Mouse (Mus musculus) testis, postnatal 10 days (tissue): Measurements from ENCODE around the gene Il18.
A peak's percentile ranks its signal among the peaks of the same experiment; 100 is the strongest.

Source experiments
- DNase-seq: peaks from one replicate; pipeline ENCODE4 v3.0.0; 2021; ENCODE audit warnings: low spot score

Gene Il18

DNA sequence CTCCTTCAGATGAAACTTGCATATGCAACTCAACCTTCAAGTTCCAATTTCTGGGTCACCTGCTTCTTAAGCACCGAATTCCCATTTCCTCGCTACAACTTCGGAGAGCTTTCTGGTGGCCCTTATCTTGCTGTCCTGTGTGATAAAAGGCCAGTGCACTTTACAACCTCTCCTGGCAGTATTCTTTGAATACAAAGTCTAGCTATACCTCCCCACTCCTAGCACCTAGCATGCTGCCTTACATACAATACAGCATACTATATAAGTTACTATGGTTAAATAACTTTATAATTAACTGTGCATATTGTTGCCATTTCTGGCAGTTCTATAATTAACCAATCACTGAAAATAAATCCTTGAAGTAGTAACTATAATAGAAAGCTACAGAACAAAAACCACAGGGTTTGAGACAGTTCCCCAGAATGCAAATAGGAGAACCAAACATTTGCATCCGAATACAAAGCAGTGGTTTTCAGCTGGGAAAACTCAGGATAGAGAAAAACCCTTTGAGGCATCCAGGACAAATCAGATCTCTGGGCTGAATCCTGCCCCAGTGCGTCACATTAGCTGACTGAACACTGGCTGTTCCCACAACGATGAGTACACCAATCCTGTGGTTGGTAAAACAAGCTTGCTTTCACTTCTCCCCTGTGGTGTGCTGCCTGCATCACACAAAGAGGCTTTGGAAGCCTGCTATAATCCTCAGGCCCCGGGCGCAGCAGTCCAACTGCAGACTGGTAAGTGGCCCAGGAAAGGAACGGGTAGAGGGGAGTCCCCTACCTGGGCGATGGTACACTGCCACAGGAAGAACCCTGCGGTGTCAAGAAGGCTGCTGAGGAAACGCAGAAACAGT lies at the start of gene Il18:
Gene Il18 (plus strand): TSS at position 587 of the 853 bp plus-strand sequence.
- DNase-seq, result no peak

DNA sequence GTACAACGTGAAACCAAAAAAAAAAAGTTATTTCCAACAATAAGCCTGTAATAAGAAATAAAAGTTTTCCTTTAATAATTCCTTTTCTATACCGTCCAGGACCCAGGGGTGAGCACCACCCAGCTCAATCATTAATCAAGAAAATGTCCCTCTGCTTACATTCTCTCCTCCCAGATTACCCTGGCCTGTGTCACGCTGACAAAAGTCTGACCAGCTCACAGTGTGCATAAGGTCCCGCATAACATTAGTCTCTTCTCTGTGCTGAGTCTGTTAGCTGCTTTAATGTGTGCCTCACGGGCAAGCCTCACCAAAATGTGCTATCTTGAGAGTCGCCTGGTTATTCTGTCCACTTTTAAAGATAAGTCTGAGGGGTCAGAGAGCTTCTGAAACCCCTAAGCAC lies 49.2 kb upstream of the Il18 start:
- DNase-seq, result no peak

DNA sequence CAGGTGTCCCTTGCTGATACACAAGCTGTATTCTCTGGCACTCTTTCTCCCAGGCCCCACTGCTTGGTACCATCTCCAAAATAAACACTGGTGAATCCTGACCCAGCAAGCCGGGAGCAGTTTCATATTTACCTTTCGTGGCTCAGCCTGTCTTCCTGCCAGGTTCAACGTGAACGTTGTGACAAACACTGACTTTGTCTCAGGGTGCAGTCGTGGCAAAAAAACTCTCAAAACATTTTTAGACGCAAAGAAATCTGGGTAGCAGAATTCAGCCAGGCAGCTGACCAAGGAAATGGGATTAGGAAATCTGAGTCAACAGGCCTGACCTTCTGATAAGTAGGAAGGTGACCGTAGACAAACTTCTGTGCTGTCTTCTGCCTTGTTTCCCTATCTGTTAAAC lies 47.1 kb upstream of the Il18 start:
- DNase-seq, result no peak

DNA sequence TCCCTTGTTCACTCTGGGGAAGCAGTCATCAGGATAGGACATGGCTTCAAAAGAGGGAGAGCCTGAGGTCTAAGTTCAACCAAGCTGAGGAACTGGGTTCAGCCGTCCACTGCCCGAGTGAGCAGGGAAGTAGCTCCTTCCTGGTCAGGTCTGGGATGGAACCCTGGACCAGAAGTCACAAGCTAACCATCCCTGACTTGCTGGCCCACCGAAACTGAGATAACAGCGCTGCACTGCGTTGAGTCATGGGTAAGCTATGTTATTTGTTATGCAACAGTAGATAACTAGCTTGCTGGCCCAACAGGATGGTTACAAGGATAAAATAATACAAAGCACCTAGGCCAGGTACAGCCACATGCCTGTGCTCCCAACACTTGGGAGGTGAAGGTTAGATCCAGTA lies 39.2 kb upstream of the Il18 start:
- no peak for DNase-seq

DNA sequence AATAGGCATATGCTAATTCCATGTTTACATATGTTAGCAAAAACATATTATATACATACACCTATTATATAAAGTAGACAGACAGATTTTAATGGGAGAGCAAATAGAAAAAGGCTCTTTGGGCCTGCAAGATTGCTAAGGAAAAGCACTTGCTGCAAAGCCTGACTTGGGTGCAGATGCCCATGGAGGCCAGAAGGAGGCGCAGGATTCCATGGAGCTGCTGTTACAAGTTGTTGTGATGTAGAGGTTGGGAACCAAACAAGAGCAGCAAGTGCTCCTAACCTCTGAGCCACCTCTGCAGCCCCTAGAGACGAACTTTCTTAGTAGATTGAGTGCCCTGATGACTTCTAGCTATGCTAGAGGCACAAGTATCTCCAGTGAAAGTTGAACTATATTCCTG lies 35.8 kb upstream of the Il18 start:
- DNase-seq, result peak; percentile 47

DNA sequence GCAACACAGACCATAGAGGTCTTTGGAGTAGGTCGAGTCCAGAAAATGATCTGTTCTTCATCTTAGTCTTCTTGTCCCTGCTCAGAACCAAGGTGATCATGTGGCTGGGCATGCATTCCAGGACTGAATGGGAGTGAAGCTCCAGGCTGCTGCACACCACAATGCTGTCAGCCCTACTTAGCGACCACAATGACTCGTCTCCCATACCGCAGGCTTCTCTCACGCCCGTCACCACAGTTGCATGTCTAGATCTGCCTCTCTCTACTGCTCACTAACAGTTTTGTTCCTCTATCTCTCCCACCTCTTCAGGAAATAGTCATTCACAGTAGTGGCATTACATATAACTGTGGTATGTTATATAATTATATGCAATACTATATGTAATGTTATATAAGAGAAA lies 33.9 kb upstream of the Il18 start:
- DNase-seq, result no peak

DNA sequence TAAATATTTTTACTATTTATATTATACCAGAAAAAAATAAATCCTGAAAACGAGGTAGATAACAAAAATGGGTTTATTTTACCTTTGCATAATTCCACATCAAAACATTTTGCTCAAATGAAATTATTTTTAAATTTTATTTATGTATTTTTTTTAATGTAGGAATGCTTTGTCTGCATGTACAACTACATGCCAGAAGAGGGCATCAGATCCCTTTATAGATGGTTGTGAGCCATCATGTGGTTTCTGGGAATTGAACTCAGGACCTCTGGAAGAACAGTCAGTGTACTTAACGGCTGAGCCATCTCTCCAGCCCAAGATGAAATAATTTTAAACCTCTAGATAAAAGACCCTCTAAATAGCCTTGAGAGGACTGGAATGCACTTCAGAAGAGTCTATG lies 33.1 kb upstream of the Il18 start:
- DNase-seq, result no peak

DNA sequence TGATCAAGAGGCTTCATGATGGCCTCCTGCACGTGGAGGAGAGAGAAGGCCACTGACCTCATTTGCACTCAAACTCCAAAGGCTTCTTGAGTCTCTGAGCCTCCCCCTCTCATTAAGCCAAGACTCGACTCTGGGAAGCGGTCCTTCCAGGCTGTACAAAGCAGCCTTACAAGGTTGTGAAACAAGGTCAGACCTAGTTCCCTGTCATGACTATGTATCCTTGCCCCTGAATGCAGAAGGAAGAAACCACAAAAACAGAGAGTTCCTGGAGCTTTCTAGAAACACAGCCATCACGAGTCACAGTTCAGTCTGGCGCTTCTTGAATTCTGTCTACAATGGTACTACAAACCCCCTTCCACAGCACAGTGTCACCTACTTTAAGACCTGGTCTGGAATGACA lies 32.1 kb upstream of the Il18 start:
- DNase-seq, result peak; percentile 30

DNA sequence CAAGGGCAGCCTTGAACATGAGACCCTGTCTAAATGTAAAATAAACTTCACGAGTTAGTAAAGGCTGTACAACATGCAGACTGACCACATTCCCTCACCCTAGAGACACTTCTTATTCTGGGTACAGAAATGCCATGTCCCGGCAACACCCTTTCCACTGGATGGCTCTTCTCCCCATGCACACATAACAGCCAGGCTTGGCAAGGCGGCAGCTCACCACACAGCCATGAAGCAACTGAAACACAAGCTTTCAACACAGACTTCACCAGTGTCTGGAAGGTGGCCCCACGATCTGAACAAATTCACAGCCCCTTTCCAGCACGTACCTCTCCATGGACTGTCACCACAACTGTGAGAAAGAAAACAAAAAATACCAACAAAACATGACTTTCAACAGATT lies 29.7 kb upstream of the Il18 start:
- peak; percentile 33 for DNase-seq

DNA sequence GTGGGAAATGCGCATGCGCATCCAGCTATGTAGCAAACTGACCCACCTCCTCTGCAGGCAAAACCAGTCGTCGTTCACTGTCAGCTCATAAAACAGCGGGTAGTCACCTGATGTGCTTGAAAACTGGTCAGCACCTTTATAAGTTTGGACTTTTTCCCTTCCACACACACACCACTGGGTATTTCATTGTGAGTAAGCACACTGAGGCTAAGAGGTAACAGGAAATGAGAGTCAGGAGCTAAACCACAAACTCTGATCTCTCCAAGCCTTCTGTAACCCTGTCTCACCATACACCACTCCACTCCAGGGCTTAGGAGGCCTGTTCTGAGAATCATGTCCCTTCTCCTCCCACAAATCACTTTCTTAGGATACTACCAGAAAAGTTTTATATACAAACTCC lies 29.0 kb upstream of the Il18 start:
- no peak for DNase-seq

DNA sequence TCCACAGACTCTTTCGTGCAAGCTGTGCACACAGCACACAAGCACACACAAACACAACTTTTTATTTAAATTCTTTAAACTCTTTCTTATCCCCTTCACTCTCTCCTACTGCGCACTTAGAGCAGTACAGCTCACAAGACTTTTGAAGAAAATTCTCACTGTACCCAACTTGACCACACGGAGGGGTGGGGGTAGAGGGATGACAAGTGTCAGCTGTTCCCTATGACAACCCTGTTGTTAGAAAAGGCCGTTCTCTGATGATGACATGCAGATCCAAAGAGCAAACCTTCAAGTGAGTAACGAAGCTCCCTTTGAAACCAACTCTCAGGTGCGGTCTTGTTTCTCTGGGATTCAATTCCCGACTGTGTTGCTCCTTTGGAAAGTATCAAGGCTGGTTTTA lies 26.8 kb upstream of the Il18 start:
- DNase-seq, result no peak

DNA sequence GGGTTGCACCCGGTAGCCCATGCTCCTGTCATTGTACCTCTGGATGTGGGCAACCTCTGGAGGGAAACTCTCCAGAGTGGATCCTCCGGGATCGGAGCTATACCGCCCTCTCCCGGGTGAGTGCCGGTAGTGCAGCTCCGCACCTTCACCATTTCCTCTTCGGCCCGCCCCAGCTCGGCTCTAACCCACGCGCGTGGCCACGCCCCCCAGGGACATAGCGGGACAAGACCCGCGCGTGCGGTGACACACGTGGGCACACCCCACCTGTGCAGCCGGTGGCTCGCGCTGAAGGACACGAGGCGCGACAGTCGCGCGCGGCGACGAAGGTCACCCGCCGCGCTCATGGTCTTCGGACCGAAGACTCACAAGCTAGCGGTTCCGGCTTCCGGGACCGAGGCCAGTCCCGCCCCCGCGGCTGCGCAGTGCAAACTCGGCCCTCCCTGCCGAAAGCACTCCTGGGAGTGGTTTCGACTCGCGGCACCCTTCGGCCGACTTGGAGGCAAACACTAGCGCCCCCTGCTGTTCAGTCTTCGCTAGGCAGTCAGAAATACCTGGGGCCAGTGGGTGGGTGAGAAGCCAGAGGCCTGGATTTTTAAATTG lies 26.2 kb upstream of the Il18 start, which contains the start of gene Pts:
Gene Pts (minus strand): TSS at position 432 of the 600 bp plus-strand sequence.
- peak; percentile 98 for DNase-seq

DNA sequence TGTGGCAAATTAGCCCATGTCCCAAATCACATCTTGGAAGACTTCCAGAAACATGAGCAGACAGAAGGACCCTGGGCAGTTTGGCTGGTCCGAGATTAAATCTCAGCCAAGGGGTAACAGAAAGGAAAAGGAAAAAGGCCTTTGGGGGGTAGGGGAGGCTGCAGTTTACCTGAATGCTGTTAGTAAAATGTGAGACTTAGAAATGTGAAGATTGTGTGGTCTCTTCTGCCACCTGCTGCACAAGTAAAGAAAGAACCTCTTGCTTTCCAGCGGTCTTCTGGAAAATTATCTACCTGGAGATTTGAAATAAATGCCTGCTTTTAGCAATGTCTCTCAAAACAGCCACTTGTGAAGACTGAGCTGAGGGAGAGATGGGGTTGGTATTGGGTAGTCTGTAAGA lies 23.7 kb upstream of the Il18 start:
- no peak for DNase-seq

DNA sequence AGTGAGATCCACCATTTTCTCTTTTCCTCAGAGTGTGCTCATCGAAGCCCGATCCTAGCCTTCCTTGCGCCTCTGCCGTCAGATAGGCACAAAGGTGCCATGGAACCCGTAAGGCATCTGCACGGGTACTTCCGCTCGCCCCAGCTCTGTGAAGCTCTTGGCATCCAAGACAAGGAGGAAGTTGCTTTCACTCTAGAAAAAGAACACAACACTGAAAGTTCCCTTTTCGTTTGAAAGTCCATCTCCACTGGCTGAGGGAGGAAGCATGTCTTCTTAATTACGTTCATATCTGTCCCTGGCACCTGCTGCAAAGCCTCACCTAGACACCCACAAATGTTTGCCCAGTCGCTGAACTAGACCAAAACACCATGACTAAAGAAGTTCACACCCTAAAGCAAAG lies 21.3 kb upstream of the Il18 start:
- no peak for DNase-seq

DNA sequence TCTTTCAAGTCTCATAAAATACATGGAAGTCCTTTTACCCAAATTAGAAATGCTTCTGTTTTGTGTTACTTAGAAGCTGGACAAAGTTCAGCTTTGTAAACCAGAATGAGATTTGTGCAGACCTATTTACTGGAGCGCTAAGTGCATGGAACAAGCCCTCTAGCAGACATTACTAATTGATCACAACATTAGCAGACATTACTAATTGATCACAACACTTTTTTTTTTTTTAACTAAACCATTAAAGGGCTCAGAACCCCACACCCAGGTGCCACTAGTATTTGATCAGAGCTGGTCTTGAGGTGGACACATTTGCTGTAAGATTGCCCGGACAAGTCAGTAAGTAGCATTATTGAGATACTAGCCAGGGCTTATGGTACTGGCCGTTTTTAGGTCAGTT lies 20.8 kb upstream of the Il18 start:
- no peak for DNase-seq

DNA sequence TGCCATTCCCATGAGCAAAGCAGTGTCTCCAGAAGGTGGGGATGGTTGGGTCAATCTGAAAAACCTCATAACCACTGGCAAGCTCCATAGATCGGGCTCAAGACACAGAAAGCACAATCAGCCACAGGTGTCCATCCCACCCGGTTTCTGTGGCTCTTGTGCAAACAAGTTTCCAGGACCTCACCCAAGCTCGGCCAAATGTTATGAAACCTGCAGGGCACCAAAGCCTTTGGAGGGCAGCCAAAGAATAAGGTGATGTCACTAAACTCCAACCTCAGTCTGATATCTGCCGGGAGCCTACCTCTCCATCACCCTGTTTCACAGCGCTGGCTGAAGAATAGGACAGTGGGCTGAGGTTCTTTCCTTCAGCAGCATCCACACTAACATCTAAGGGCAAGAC lies 18.7 kb upstream of the Il18 start:
- peak; percentile 33 for DNase-seq

DNA sequence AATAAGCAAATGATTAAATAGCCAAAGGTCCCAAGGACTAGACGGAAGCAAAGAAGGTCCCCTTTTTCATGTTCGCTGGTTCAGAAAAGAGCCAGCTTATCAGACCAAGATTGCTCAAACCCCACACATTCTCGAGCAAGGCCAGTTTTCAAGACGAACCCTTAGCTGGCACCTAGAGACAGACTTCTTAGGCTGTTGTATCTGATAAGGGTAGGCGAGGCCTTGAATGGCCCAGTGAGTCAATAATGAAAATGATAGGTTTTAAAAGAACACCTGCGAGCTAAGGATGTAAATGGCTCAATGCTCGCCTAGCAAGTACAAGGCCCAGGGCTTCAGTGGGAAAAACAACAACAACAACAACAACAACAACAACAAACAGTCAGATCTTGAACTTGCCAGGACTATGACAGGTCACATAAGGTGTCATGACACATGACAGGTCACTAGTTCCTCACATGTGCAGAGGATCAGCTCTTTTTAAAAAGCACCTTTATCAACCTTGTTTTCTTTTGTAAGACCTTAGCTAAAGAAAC lies 18.0 kb upstream of the Il18 start:
- no peak for DNase-seq

DNA sequence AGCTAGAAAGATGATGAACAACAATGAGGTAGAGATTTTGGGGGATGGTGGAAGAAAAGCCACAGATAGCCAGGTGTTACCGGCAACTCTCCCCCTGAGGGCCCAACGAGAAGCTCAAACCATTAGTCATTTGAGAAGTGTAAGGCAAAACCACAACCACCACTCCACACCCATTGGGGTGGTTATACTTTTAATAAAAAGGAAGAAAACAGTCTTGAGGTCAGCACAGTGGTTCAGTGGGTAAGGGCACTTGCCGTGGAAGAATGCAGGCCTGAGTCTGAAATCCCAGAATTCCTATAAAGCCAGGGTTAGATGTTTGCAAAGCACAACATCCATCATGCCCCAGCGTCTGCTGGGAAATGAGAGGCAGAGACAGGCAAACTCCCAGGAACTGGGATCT lies 17.3 kb upstream of the Il18 start:
- no peak for DNase-seq

DNA sequence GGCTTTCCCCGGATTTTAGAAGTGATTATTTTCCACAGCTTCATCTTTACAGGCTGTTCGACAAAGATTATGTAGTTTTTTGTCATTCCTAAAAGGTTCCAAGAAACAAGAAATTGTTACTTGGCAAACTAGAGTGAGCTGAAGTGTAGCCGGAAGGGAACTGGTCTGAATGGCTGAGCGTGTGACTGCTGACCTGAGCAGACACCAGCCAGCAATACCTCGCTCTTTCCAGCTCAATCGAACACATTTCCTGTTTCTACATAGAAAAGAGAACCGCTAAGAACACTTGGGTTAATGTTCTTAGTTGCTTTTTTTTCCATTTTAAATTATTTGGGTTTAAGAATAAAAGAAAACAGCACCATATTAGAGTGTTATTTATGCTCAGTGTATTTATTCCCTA lies 14.5 kb upstream of the Il18 start:
- no peak for DNase-seq

DNA sequence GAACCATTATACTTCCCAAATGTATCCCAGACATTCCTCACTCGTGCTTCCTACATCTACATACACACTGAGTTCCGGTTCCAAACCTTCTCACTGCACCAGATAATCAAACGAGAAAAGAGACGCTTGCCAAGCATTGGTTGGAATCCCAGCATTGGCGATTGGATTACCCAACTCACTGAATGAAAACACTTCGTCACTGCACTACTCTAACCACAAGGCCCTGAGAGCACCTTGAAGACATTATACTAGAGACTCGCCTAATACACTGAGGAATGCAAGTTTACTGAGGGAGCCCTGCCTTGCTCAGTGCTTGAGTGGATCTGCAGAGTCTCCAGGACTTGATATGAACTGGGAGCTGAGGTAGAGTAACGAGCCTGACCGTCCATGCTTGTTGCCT lies 12.2 kb upstream of the Il18 start:
- no peak for DNase-seq

DNA sequence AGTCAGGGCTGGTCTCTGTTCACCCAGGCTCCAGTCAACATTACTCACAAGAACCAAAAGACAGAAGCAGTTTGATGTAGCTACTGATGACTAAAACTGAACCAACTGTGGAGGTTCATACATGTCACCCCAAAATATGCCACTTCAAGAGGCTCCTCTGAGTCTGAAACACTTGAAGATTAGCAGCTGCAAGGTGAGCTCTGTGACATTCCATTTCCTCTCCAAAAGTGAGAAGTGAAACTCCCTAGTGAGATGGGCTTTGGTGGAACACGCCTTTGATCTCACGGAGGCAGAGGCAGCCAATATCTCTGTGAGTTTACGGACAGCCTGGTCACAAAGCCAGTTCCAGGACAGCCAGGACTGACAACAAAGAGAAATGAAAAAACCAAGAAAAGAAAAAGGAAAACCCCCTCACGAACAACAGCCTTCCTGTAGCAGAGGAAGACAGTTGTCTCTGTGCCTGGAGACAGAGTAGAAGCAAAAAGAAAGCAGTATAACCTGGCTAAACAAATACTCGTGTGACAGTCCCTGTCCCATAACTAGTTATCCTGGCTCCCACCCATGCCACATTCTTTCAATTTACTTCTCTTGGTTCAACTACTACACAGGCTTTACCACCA lies 6.7 kb upstream of the Il18 start:
- no peak for DNase-seq

DNA sequence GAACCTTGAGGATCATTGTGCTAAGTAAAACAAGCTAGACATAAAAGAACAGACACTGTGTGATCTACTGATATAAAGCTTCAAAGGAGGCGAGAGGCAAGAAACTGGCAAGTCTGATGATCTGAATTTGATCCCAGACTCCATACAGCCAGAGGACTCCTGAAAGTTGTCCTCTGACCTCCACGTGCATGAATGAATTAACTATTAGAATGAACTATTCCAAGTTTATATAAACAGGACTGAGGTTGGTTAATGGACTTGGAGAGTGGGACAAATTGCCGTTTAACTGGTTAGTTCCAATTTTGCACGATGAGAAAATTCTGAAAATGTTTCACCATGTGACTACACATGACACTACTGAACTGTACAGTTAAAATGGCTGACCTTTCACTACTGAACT lies 5.7 kb upstream of the Il18 start:
- no peak for DNase-seq

DNA sequence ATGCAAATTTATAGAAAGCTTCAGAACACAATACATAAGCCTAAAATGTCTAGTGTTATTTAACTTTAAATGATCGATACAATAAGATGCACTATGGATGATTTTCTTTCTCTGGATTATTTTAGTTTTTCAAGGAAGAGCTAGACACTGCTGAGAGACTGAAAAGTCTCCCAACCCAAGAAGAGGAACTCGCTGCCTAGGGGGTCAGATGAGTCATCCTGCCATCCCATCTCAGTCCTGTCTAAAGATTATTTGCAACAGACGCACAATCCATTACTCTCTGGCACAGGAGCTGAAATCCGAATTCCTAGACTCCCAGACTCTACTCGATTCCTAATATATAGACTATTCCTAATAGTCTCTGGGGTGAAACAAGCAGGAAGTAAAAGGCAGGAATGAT lies 2.4 kb upstream of the Il18 start:
- DNase-seq, result no peak
